Mouse (Mus musculus) spleen, adult 2 months (tissue): Measurements from ENCODE around the gene A930009A15Rik. TPM values are rescaled to one million over a fixed set of nuclear protein-coding genes. Genes with fewer than 3 reads are reported as not detected.

Source experiments
- DNase-seq, 2 experiments: peaks; one replicate each; pipeline versions ENCODE4 v3.0.0 to v3.0.0-alpha.2; 2012 to 2021; ENCODE audit warnings: low spot score in 2 of 2, low read depth in 1 of 2
- H3K27ac ChIP-seq: fragments of 200-500 bp; 2 replicates; pipeline ENCODE4 v1.5.1; 2012; ENCODE audit warnings: low read length, inconsistent platforms; ENCODE audit not compliant: insufficient read depth
- H3K27me3 ChIP-seq: fragments of 200-500 bp; 2 replicates; pipeline ENCODE4 v1.6.1; 2012; ENCODE audit warnings: mild to moderate bottlenecking, moderate library complexity, low read length, inconsistent platforms; ENCODE audit not compliant: control insufficient read depth, insufficient read depth
- H3K36me3 ChIP-seq: fragments of 200-500 bp; 2 replicates; pipeline ENCODE4 v1.6.1; 2012; ENCODE audit warnings: mild to moderate bottlenecking, low read length, inconsistent platforms; ENCODE audit not compliant: control insufficient read depth, insufficient read depth
- H3K4me1 ChIP-seq: fragments of 200-500 bp; 2 replicates; pipeline ENCODE4 v1.6.1; 2011; ENCODE audit warnings: inconsistent platforms; ENCODE audit not compliant: control insufficient read depth, insufficient read depth, insufficient read length
- H3K4me3 ChIP-seq: fragments of 200-500 bp; 2 replicates; pipeline ENCODE4 v1.5.1; 2011; ENCODE audit warnings: mild to moderate bottlenecking, inconsistent platforms; ENCODE audit not compliant: insufficient read depth, insufficient read length; ENCODE audit errors: extremely low read depth
- CTCF ChIP-seq: fragments of 200-500 bp; IDR thresholded peaks from 2 replicates; pipeline ENCODE4 v1.5.1; 2011; ENCODE audit warnings: mild to moderate bottlenecking, inconsistent platforms; ENCODE audit not compliant: insufficient read depth, insufficient read length, insufficient replicate concordance; ENCODE audit errors: extremely low read depth
- POLR2A ChIP-seq: fragments of 200-500 bp; IDR thresholded peaks from 2 replicates; pipeline ENCODE4 v1.6.1; 2011; ENCODE audit warnings: low read depth, low read length, inconsistent platforms
- WGBS: fragments of 180-500 bp; shearing (Covaris S2); methylation state at CpG from one replicate; pipeline ENCODE4 v1.1.7; 2018; 5-methylcytosine and 5-hydroxymethylcytosine counted together
- polyA plus RNA-seq: library from polyadenylated mRNA; depleted of rRNA; stranded (reverse); fragments of >200 nt; gene quantifications from 2 replicates; pipeline ENCODE4 v1.2.3, GENCODE M21; 2012

The A930009A15Rik gene
- polyA plus RNA-seq, 1 experiment, result 0.21 TPM

DNA sequence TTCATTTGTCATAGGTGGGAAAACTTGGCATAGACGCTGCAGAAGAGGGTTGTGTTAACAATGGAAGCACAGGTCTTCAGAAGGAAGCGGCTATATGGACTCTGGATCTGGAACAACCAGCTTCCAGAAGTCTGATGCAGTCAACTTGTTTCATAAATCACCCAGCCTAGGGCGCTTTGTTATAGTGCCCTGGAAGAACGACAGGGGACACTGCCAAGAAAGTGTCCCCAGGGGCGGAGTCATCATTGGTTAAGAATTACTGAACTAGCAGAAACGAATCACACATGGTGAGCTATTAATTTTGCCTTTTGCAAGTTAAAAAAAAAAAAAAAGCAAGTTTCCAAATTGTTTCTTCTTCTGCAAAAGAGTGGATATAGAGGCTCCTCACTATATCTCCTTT is 26.9 kb upstream of the A930009A15Rik start:
- H3K4me3 ChIP-seq, result no peak overlapping the region
- TF ChIP-seq CTCF, result no peak
- TF ChIP-seq POLR2A, result no peak
- DNase-seq, result no peak
- H3K27me3 ChIP-seq, result no peaks in the 10 kb centered on the region
- no peak overlapping the region for H3K27ac ChIP-seq
- no peaks in the 10 kb centered on the region for H3K36me3 ChIP-seq
- 87% methylated on average over 6 of the region's 6 CpGs for WGBS
- H3K4me1 ChIP-seq, result no peaks in the 10 kb centered on the region

DNA sequence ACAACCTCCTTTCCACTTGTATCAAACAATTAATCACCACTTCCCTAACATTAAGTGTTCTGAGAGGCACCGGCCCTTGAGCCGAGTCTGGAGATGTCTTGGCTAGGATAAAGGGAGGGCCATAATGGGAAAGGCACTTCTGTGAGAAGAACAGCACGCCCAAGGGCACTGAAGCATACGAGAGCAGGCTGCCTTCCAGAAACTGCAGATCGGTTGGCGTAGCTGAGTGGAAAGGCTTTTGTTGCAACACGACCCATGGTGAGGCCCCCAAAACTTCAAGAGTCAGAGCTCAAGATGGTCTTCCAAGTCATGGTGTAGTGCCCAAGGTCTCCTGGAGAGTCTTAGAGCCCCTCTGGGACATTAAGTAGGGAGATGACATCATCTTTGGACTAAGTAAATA is 19.5 kb upstream of the A930009A15Rik start:
- 85% methylated on average over 7 of the region's 7 CpGs for WGBS
- no peak for TF ChIP-seq CTCF
- TF ChIP-seq POLR2A, result no peak
- DNase-seq, result no peak
- no peaks in the 10 kb centered on the region for H3K36me3 ChIP-seq
- no peaks in the 10 kb centered on the region for H3K27me3 ChIP-seq
- no peak overlapping the region for H3K27ac ChIP-seq
- no peak overlapping the region for H3K4me3 ChIP-seq
- H3K4me1 ChIP-seq, result no peaks in the 10 kb centered on the region

DNA sequence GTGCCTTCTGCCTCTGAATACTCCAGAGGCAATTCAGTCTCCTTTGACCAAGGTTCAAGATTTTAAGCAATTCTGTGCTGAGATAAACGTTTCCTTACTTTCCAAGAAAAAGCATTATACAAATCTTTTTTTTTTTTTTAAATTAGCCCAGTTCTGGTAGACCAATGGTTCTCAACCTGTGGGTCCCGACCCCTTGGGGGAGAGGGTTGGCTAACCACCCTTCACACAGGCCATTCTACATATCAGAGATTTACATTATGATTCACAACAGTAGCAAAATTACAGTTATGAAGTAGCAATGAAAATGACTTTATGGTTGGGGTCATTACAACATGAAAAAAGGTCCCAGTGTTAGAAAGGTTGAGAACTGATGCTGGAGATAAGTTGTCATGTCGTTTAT is 18.7 kb upstream of the A930009A15Rik start:
- Histone ChIP-seq H3K27ac (no peak overlapping the region), H3K4me1 (no peaks in the 10 kb centered on the region), H3K4me3 (no peak overlapping the region), H3K27me3 (no peaks in the 10 kb centered on the region), H3K36me3 (no peaks in the 10 kb centered on the region)
- 75% methylated on average over 3 of the region's 3 CpGs for WGBS
- DNase-seq, result no peak
- no peak for TF ChIP-seq CTCF
- no peak for TF ChIP-seq POLR2A

DNA sequence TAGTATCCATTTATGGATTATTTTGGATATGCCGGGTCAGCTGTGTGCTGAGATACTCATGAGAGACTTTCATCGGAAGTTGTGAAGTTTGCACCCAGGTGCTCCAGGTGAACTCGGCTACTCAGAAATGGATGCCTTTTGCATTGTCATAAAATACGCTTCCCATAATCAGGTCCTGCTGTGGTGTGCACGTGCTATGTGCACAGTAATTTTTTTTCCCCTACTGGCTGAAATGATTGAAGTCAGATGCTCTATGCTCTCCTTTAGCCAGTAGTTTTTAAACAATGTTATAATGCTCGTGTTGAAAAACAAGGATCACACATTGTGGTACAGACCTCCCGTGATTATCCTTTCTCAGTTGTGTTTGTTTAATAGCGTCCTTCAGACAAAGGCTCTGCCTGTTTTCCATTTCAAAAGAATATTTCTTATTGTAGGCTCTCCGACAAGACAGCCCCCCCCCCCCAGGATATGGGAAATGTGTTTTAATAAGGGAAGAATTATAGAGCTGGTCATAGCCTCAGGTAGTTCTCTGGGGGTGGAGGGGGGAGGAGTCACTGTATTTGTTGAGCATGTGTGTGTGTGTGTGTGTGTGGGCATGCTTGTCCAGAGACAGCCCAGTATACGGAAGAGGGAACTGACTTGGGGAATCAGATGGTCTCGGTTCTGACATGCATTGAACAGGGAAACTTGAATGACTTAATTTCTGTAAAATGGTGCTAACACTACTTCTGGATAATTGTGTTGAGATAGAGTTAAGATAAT is 16.3 kb upstream of the A930009A15Rik start:
- Histone ChIP-seq H3K27ac (no peak overlapping the region), H3K36me3 (no peaks in the 10 kb centered on the region), H3K27me3 (no peaks in the 10 kb centered on the region), H3K4me3 (no peak overlapping the region), H3K4me1 (no peaks in the 10 kb centered on the region)
- DNase-seq, result no peak
- no peak for TF ChIP-seq CTCF
- TF ChIP-seq POLR2A, result no peak
- 90% methylated on average over 11 of the region's 11 CpGs for WGBS

DNA sequence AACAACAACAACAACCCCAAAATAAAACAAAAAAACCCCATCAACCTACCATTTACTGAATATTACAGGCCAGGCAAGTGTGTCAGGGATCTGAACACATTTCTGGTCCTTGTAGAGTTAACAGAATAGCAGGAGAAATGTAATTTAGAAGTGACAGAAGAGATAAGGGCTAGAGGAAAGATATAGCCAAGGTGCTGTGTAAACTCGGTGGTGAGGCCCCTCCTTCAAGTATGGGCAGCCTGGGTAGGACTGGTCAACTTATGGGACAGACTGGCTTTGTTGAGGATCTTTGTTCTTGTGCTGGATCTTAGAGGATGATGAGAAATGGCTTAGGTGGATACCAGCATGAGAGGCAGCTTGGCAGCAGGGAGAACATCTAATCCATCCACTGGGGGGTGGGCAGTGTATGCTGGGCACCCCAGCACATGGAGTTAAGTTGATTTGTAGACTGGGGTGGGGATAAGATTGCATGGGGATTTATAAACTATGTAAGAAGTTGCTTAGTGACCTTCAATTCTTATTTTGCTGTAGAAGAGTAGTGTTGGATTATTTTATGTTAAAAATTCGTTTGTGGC is 14.5 kb upstream of the A930009A15Rik start:
- Histone ChIP-seq H3K27me3 (no peaks in the 10 kb centered on the region), H3K36me3 (no peaks in the 10 kb centered on the region), H3K27ac (no peak overlapping the region), H3K4me1 (no peaks in the 10 kb centered on the region), H3K4me3 (no peak overlapping the region)
- no peak for TF ChIP-seq CTCF
- no peak for TF ChIP-seq POLR2A
- WGBS, result 58% methylated on average over 2 of the region's 2 CpGs
- no peak for DNase-seq

DNA sequence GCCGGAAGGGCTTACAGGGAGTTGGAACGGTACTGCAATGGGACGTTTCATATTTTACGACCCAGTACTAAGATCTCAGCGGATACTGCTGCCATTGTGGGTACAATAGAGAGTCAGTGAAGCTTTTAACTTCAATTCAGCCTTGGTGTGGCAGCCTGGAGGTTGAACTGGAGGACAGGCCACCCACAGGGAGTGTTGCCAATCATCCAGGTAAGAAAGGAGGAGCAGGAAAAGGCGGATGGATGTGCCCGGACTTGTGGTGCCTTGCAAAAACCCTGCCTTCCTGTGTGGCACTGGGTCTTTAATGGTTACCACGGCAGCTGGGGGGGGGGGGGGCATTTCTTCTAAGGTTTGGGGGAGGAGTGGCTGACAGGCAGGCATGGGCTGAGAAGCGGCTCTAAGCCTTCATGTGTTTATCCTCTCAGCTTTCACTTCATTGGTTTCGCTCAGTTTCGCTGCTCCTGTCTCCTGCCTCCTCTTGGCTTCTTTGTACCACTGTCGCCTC is 13.0 kb upstream of the A930009A15Rik start:
- Histone ChIP-seq H3K27ac (no peak overlapping the region), H3K4me1 (no peaks in the 10 kb centered on the region), H3K27me3 (no peaks in the 10 kb centered on the region), H3K36me3 (no peaks in the 10 kb centered on the region), H3K4me3 (no peak overlapping the region)
- 70% methylated on average over 12 of the region's 12 CpGs for WGBS
- TF ChIP-seq POLR2A (no peak), CTCF (no peak)
- DNase-seq, result no peak
